Mouse (Mus musculus): ENCODE data around the gene F2.
"Not testable (repeated sequence)": the region's sequence is repeated elsewhere in the genome, so short reads cannot be mapped to it uniquely, and the experiment has no call there.

F2 gene

GRCm38 (mm10) chr2:91645811-91646210 lies 9.6 kb upstream of the F2 start:
- DNase-seq (ENCODE audit: low spot score), result no peak

- DNase-seq (ENCODE audit: low spot score), result no peak
Measured at GRCm38 (mm10) chr2:91645354-91645753, 9.1 kb upstream of the F2 start.

GRCm38 (mm10) chr2:91644021-91644420 lies 7.8 kb upstream of the F2 start:
- DNase-seq (ENCODE audit: low spot score), result no peak

GRCm38 (mm10) chr2:91642825-91643415 lies 6.7 kb upstream of the F2 start:
- no peak for DNase-seq (ENCODE audit: low spot score)

GRCm38 (mm10) chr2:91638931-91639330 lies 2.7 kb upstream of the F2 start:
- DNase-seq (ENCODE audit: low spot score), result no peak

GRCm38 (mm10) chr2:91636727-91637338 lies 619 bp upstream of the F2 start:
- no peak for DNase-seq (ENCODE audit: low spot score)

- DNase-seq (ENCODE audit: low spot score), result no peak
Measured at GRCm38 (mm10) chr2:91635486-91635885, 728 bp downstream of the F2 start.

GRCm38 (mm10) chr2:91634841-91635240 lies 1.4 kb downstream of the F2 start:
- DNase-seq (ENCODE audit: low spot score), result no peak

- no peak for DNase-seq (ENCODE audit: low spot score)
Measured at GRCm38 (mm10) chr2:91633334-91633977, 2.8 kb downstream of the F2 start.

GRCm38 (mm10) chr2:91632316-91632715 lies 3.9 kb downstream of the F2 start:
- no peak for DNase-seq (ENCODE audit: low spot score)

- no peak for DNase-seq (ENCODE audit: low spot score)
Measured at GRCm38 (mm10) chr2:91631826-91632225, 4.4 kb downstream of the F2 start.

- no peak for DNase-seq (ENCODE audit: low spot score)
Measured at GRCm38 (mm10) chr2:91630384-91630783, 5.8 kb downstream of the F2 start.

GRCm38 (mm10) chr2:91629682-91630081 lies 6.5 kb downstream of the F2 start:
- DNase-seq (ENCODE audit: low spot score), result no peak

GRCm38 (mm10) chr2:91628171-91628570 lies 8.0 kb downstream of the F2 start:
- DNase-seq (ENCODE audit: low spot score), result no peak

GRCm38 (mm10) chr2:91627486-91627885 lies 8.7 kb downstream of the F2 start:
- no peak for DNase-seq (ENCODE audit: low spot score)

GRCm38 (mm10) chr2:91623366-91623765 lies 12.8 kb downstream of the F2 start:
- not testable (repeated sequence) for DNase-seq (ENCODE audit: low spot score)

- no peak for DNase-seq (ENCODE audit: low spot score)
Measured at GRCm38 (mm10) chr2:91622356-91622755, 13.9 kb downstream of the F2 start.

GRCm38 (mm10) chr2:91609370-91609769 lies 26.8 kb downstream of the F2 start:
- DNase-seq (ENCODE audit: low spot score), result not testable (repeated sequence)

GRCm38 (mm10) chr2:91602389-91602788 lies 33.8 kb downstream of the F2 start:
- peak; percentile 6 for DNase-seq (ENCODE audit: low spot score)

- DNase-seq (ENCODE audit: low spot score), result no peak
Measured at GRCm38 (mm10) chr2:91600475-91600874, 35.7 kb downstream of the F2 start.

- DNase-seq (ENCODE audit: low spot score), result no peak
Measured at GRCm38 (mm10) chr2:91586242-91586641, 50.0 kb downstream of the F2 start.

GRCm38 (mm10) chr2:91580894-91581293 lies 55.3 kb downstream of the F2 start:
- DNase-seq (ENCODE audit: low spot score), result no peak

Data from adipocyte (in vitro differentiated cells).